Mouse (Mus musculus) liver, embryonic 15.5 days (tissue): ENCODE measurements at regions not wholly inside any gene's neighbourhood (a gene's known extent, or its start where the extent isn't known, plus 50 kb on each side); places are given as distances from the start of the nearest gene placed in this dataset.
A peak's percentile ranks its signal among the peaks of the same experiment; 100 is the strongest.

Source experiments
- ATAC-seq: fragments of 200-750 bp; cut with Nextera tagmentation; 2 replicates; pipeline ENCODE4 v1.8.0; 2017; ENCODE audit warnings: moderate number of reproducible peaks, mild to moderate bottlenecking, moderate library complexity; ENCODE audit not compliant: insufficient read depth
- H3K27ac ChIP-seq: fragments of 300-500 bp; sonication (generic); replicated peaks from 2 replicates; pipeline ENCODE4 v1.5.1; 2015; ENCODE audit warnings: mild to moderate bottlenecking, inconsistent platforms
- H3K27me3 ChIP-seq: fragments of 300-500 bp; sonication (generic); 2 replicates; pipeline ENCODE4 v1.6.1; 2015; ENCODE audit warnings: mild to moderate bottlenecking, inconsistent platforms
- H3K36me3 ChIP-seq: fragments of 300-500 bp; sonication (generic); replicated peaks from 2 replicates; pipeline ENCODE4 v1.6.1; 2015; ENCODE audit warnings: moderate library complexity, mild to moderate bottlenecking, inconsistent platforms
- H3K4me1 ChIP-seq: fragments of 300-500 bp; sonication (generic); replicated peaks from 2 replicates; pipeline ENCODE4 v1.6.1; 2015; ENCODE audit warnings: inconsistent platforms
- H3K4me2 ChIP-seq: fragments of 300-500 bp; sonication (generic); 2 replicates; pipeline ENCODE4 v1.6.1; 2015; ENCODE audit warnings: moderate library complexity, mild to moderate bottlenecking, inconsistent platforms
- H3K4me3 ChIP-seq: fragments of 300-500 bp; sonication (generic); replicated peaks from 2 replicates; pipeline ENCODE4 v1.5.1; 2015; ENCODE audit warnings: mild to moderate bottlenecking, inconsistent platforms
- H3K9ac ChIP-seq: fragments of 300-500 bp; sonication (generic); 2 replicates; pipeline ENCODE4 v1.6.1; 2015; ENCODE audit warnings: moderate library complexity, mild to moderate bottlenecking, inconsistent platforms
- H3K9me3 ChIP-seq: fragments of 300-500 bp; sonication (generic); replicated peaks from 2 replicates; pipeline ENCODE4 v1.6.1; 2016; ENCODE audit warnings: inconsistent platforms
- WGBS: fragments of 180-500 bp; shearing (Covaris S2); methylation state at CpG from one replicate; pipeline ENCODE4 v1.1.7; 2015; ENCODE audit warnings: mixed read lengths; ENCODE audit not compliant: insufficient replicate concordance; 5-methylcytosine and 5-hydroxymethylcytosine counted together

DNA sequence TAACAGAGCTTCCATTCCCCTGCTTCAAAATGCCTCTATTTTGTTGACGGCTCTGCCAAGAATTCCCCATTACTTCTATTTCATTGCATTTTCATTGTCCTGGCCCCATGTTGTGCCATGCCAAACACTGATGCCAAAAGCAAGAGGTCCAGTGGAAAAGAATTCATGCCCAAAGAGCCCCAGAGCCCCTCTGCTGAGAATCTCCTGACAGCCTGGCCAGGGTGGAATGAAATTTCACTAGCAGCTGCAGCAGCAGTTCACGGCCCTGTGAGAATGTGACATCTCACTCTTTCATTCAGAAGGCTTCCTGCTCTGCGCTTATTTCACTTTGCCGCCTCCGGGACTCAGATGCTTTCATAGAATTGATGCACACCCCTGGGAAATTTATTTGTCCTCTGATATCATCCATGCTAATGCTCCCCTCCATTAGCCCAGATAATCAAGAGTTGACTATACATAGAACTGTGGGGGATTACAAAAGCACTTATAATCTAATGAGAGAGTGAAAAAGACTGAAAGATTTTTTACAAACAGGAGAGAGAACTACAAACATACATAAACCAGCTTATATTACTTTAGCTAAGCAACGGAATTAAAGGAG is 911.7 kb upstream of the Map3k7 start:
- ATAC-seq = no peak
- 62% methylated on average over 6 of the region's 6 CpGs for WGBS
- Histone ChIP-seq H3K9me3 (no peaks in the 10 kb centered on the region), H3K27me3 (no peaks in the 10 kb centered on the region), H3K4me2 (no peak overlapping the region), H3K27ac (no peak overlapping the region), H3K36me3 (no peaks in the 10 kb centered on the region), H3K4me1 (no peaks in the 10 kb centered on the region), H3K4me3 (no peak overlapping the region), H3K9ac (no peak overlapping the region)

DNA sequence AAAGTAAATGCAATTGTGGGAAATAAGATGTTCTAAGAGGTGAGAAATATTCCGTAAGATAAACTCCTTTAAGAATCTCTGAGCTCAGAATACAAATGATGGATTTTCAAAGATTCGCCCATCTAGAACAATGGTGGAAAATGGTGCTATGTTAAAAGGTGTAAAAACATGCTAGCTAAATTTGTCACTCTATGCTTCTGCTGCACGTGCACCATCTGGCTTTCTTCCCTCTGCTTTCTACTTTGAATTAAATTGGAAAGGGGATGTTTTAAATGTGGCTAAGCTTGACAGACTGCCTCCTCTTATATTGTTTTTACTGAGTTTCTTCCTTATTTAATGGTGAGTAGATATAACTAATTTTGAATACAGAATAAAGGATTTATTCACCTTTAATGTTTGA is 887.7 kb upstream of the Map3k7 start:
- Histone ChIP-seq H3K36me3 (no peaks in the 10 kb centered on the region), H3K9ac (no peak overlapping the region), H3K27ac (no peak overlapping the region), H3K4me3 (no peak overlapping the region), H3K9me3 (no peaks in the 10 kb centered on the region), H3K4me2 (no peak overlapping the region), H3K4me1 (no peaks in the 10 kb centered on the region), H3K27me3 (no peaks in the 10 kb centered on the region)
- WGBS = 52% methylated on average over 3 of the region's 3 CpGs
- no peak for ATAC-seq

DNA sequence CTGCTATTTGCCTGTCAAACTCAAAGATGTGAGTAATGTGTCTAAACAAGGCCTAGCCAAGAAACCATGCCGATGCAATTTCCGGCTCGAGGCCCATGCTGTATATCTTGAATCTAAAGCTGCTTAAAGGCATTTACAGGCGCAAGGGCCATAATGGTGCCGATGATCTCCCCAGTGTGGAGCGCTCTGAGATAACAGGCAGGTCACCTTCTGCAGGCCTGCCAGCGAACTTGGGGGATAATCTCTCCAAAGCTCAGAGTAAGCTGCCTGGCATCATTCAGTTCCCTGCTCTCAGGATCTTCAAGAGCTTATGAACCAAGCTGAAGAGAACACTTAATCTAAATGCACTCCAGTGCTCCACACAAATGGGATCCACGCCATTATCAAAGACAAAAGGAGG is 842.3 kb upstream of the Map3k7 start:
- no peak overlapping the region for H3K27ac ChIP-seq
- no peaks in the 10 kb centered on the region for H3K27me3 ChIP-seq
- WGBS = 67% methylated on average over 8 of the region's 8 CpGs
- no peaks in the 10 kb centered on the region for H3K9me3 ChIP-seq
- H3K36me3 ChIP-seq = no peaks in the 10 kb centered on the region
- H3K9ac ChIP-seq = no peak overlapping the region
- no peak overlapping the region for H3K4me2 ChIP-seq
- no peaks in the 10 kb centered on the region for H3K4me1 ChIP-seq
- no peak for ATAC-seq
- H3K4me3 ChIP-seq = no peak overlapping the region

DNA sequence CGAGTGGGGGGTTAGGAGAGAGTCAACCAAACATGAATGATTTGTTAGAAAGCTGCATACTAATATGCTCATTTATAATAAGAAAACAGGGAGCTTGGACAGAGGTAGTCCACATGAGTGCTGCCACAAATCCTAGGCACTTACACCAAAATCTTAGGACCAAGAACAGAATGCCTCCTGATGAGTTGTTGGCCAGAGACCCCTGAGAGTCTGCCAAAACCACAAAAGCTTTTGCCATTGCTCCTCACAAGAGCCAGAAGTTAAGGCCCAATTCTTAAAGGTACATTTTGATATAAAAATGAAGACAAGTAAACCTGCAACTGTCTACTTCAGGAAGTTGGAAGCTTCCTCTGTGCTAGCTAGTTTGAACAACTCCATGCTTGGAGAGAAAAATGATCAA is 820.7 kb upstream of the Map3k7 start:
- Histone ChIP-seq H3K4me3 (no peak overlapping the region), H3K4me2 (no peak overlapping the region), H3K9ac (no peak overlapping the region), H3K4me1 (no peaks in the 10 kb centered on the region), H3K36me3 (no peaks in the 10 kb centered on the region), H3K27ac (no peak overlapping the region), H3K9me3 (no peaks in the 10 kb centered on the region), H3K27me3 (no peaks in the 10 kb centered on the region)
- no peak for ATAC-seq
- WGBS = 16% methylated on average over 1 of the region's 1 CpGs

DNA sequence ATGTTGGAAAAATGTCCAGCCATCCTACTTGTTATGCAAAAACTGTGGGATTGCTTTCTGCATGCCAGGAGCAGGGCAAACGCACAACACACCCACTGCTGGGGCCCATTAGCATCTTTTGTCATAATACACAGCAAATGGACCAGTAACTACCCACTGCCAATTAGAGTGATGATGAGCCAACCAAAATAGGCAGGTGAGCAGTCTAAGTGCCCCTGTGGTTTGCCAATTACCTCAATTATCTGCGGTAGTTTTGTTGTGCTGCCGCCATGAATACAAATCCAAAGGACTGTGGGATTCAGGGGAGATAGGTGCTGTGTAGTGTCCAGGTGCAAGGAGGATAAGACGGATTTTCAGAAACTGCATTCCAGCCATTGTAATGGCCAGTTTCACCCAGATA is 796.5 kb upstream of the Map3k7 start:
- Histone ChIP-seq H3K4me2 (no peak overlapping the region), H3K36me3 (no peaks in the 10 kb centered on the region), H3K4me3 (no peak overlapping the region), H3K27ac (no peak overlapping the region), H3K27me3 (no peaks in the 10 kb centered on the region), H3K9ac (no peak overlapping the region), H3K4me1 (no peaks in the 10 kb centered on the region), H3K9me3 (no peaks in the 10 kb centered on the region)
- 74% methylated on average over 4 of the region's 4 CpGs for WGBS
- no peak for ATAC-seq

DNA sequence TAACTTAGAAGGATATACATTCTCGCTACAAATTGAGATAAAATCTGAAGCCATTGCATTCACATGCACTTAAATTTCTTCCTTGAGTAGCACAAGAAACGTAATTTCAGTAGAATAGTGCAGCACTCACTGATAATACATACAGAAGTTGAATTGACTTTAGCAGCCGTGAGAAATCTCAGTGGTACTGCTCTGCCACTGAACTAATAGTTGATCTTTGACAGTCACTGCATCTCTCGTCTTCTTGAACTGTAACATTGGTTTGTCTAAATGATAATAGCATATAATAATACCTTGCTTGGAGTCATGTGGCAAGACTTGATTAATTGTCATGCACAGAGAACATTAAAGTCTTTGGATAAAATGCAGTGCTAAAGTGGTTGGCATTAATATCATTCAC is 795.5 kb upstream of the Map3k7 start:
- no peaks in the 10 kb centered on the region for H3K36me3 ChIP-seq
- H3K4me1 ChIP-seq = no peaks in the 10 kb centered on the region
- 48% methylated on average over 4 of the region's 4 CpGs for WGBS
- no peak overlapping the region for H3K4me2 ChIP-seq
- no peaks in the 10 kb centered on the region for H3K9me3 ChIP-seq
- no peaks in the 10 kb centered on the region for H3K27me3 ChIP-seq
- H3K9ac ChIP-seq = no peak overlapping the region
- no peak for ATAC-seq
- no peak overlapping the region for H3K27ac ChIP-seq
- no peak overlapping the region for H3K4me3 ChIP-seq

DNA sequence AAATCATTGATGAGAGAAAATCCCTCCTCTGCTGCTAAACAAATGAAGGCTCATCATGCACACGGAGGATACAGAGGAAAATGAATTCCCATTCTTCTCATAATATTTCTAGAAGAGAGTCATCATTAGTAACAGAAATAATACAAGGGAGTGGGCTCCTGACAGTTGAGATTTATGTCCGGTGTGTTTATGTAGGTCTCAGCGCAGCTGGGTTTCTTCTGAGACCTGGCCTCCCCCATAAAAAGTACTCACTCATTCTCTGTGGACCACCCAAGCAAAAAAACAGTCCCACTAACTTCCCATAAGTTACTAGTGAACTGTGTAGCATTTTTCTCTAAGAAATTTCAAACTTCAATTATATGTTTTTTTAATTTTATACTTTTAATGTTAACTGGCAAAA is 792.7 kb upstream of the Map3k7 start:
- Histone ChIP-seq H3K4me2 (no peak overlapping the region), H3K4me1 (no peaks in the 10 kb centered on the region), H3K36me3 (no peaks in the 10 kb centered on the region), H3K9ac (no peak overlapping the region), H3K27me3 (no peaks in the 10 kb centered on the region), H3K4me3 (no peak overlapping the region), H3K27ac (no peak overlapping the region), H3K9me3 (no peaks in the 10 kb centered on the region)
- no peak for ATAC-seq
- WGBS = 52% methylated on average over 3 of the region's 3 CpGs

DNA sequence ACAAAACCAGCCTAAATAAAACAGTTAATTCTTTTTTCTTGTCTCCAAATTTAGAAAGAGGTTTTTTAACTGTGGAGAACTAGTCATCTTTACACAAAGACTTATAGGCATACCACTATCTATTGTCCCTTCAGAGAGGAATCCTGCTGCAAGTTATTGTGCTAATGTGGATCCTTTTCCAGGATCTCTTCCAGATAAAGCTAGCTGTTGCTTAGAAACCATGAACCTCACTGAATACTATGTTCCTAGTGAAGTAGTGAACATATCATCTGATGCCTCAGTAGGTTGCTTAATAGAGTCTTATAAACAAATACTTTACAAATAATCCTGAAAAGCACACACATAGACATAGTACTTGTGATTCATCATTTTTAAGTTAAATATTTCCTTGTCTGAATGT is 766.0 kb upstream of the Map3k7 start:
- Histone ChIP-seq H3K27ac (no peak overlapping the region), H3K9ac (no peak overlapping the region), H3K9me3 (no peaks in the 10 kb centered on the region), H3K4me3 (no peak overlapping the region), H3K4me1 (no peaks in the 10 kb centered on the region), H3K4me2 (no peak overlapping the region), H3K27me3 (no peaks in the 10 kb centered on the region), H3K36me3 (no peaks in the 10 kb centered on the region)
- no peak for ATAC-seq

DNA sequence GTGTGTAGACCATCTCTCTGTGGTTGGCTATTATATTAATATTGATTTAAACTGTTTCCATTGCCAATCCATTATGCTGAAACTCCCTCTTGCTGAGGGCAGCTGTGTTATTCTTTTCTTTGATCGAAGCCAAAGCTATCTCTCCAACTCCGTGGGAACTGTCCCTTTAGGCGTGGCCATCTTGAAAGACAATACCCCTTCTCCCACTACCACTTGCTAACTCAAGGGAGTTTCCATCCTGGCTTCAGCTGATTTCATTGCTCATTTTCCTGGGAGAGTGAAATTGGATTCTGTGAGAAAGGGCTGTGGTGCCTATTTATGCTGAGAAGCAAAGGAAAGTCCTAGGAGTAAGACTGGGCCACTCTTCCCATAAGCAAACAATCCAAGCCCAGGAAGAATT is 760.6 kb upstream of the Map3k7 start:
- H3K27ac ChIP-seq = no peak overlapping the region
- no peak overlapping the region for H3K9ac ChIP-seq
- no peak overlapping the region for H3K4me2 ChIP-seq
- no peaks in the 10 kb centered on the region for H3K9me3 ChIP-seq
- H3K4me3 ChIP-seq = no peak overlapping the region
- H3K36me3 ChIP-seq = no peaks in the 10 kb centered on the region
- ATAC-seq = no peak
- 63% methylated on average over 3 of the region's 3 CpGs for WGBS
- no peaks in the 10 kb centered on the region for H3K4me1 ChIP-seq
- H3K27me3 ChIP-seq = no peaks in the 10 kb centered on the region

DNA sequence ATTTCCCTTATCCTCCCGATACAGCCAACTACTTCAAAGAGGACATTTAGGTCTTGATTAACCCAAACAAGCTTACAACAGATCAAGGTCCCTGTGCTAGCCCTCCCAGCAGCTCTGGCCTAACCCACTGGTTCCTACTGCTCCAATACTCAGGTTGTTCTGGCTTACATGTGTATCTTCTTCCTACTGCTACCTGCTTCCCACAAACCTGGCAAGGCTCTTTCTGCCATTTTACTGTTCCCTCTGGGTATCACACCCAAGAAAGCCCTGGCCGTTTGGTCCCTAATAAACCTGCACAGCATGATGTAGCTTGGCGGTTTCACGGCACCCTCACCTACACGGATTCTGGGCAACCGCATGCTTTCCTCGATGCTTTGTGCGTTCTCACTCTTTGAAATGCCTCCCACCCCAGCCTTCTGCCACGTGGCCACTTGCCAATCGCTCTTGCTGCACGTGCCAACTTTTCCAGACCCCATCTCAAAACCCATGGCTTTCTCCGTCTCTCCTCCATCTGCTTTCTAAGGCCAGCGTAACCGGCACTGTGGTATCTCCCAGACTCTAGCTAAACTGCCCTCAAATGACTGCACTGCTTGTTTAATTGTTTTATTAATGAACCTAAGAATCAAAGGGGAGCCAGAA is 758.4 kb upstream of the Map3k7 start:
- no peak for ATAC-seq
- 70% methylated on average over 14 of the region's 14 CpGs for WGBS
- no peaks in the 10 kb centered on the region for H3K4me1 ChIP-seq
- no peaks in the 10 kb centered on the region for H3K9me3 ChIP-seq
- no peak overlapping the region for H3K27ac ChIP-seq
- no peak overlapping the region for H3K9ac ChIP-seq
- no peaks in the 10 kb centered on the region for H3K36me3 ChIP-seq
- no peak overlapping the region for H3K4me3 ChIP-seq
- H3K27me3 ChIP-seq = no peaks in the 10 kb centered on the region
- H3K4me2 ChIP-seq = no peak overlapping the region

DNA sequence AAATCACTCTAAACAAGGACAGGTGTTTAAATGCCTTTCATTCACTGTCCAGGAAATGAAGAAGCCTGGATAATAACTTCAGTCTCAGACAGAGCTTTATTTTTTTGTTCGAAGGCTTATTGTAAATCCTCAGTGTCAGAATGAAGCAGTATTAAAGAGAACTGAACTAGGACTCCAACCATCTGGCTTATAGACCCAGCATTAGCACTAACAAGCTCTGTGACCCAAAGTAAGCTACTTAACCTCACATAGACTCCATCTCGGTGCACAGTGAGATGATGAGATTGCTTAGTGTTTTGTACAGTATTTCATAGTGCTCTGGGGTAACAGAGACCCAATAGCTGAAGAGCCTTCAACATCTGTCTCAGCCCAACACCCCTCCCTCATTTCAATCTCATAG is 738.2 kb upstream of the Map3k7 start:
- Histone ChIP-seq H3K4me3 (no peak overlapping the region), H3K9ac (no peak overlapping the region), H3K27me3 (no peaks in the 10 kb centered on the region), H3K36me3 (no peaks in the 10 kb centered on the region), H3K4me1 (no peaks in the 10 kb centered on the region), H3K9me3 (no peaks in the 10 kb centered on the region), H3K27ac (no peak overlapping the region), H3K4me2 (no peak overlapping the region)
- no peak for ATAC-seq
- 62% methylated on average over 2 of the region's 2 CpGs for WGBS

DNA sequence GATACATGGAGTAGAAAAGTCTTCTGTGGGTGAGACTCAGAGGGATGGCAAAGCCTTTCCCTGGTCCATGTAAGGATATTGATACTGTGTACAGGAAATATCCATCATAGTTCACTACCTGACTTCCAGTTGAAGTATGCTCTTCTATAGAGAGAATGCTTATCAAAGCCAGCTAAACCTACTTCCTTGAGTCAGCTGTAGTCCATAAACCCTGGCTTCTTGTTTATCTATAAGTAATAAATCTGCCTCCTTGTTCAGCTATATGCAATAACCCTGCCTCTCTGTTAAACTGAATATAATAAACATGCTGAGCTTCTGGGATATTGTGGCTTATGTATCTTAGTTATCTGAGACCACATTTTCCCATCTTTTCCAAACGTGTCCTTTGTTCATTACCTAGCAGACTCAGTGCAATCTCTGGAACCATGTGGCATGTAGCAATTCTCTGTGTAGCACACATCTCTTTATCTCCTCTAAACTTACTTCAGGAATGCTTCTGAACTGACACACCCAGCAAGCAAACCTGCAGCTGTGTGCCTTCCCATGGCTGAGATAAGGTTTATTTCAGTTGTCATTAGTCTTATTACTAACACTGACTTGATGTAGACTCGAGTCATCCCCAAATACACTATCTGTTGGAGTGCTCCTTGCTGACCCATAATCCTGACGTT is 694.9 kb upstream of the Map3k7 start:
- Histone ChIP-seq H3K27ac (no peak overlapping the region), H3K27me3 (no peaks in the 10 kb centered on the region), H3K9me3 (no peaks in the 10 kb centered on the region), H3K4me3 (no peak overlapping the region), H3K4me1 (no peaks in the 10 kb centered on the region), H3K4me2 (no peak overlapping the region), H3K9ac (no peak overlapping the region), H3K36me3 (no peaks in the 10 kb centered on the region)
- 25% methylated on average over 3 of the region's 3 CpGs for WGBS
- 0 out of 2 replicates have a peak, but pooled peaks have one; percentile 28 for ATAC-seq
